Mouse (Mus musculus) cerebellum, adult 11 months (tissue): ENCODE data around the gene Dusp7.

Experiments
- DNase-seq: peaks from one replicate; pipeline ENCODE4 v3.0.0; 2022

Gene Dusp7

GRCm38 (mm10) chr9:106368112-106368717 lies at the start of gene Dusp7:
TSS of gene Dusp7 (plus strand) at chr9:106368632.
- DNase-seq = peak; percentile 82

GRCm38 (mm10) chr9:106319095-106319494 lies 49.3 kb upstream of the Dusp7 start:
- no peak for DNase-seq

DNA sequence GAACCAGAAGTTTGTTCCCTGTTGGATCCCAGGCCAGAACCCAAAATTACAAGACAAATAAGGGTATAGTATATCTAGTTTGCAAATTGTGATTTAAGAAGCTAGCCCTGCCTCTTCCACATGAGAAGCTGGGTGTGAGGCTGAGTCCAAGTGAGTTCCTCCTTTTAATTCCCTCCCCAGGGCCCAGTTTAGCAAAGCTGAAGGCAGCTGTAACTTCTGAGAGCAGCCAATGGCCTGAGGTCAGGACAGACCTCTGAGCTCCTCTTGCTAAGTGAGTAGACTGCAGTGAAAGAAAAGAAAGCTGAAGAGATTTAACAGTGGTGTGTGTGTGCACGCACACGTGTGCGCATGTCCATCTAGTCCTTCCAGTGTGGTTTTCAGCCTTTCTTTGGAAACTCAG lies 45.9 kb upstream of the Dusp7 start:
- DNase-seq = no peak

- no peak for DNase-seq
Observed at GRCm38 (mm10) chr9:106326241-106326640, 42.2 kb upstream of the Dusp7 start.

GRCm38 (mm10) chr9:106327125-106327809 lies 41.2 kb upstream of the Dusp7 start:
- no peak for DNase-seq

DNA sequence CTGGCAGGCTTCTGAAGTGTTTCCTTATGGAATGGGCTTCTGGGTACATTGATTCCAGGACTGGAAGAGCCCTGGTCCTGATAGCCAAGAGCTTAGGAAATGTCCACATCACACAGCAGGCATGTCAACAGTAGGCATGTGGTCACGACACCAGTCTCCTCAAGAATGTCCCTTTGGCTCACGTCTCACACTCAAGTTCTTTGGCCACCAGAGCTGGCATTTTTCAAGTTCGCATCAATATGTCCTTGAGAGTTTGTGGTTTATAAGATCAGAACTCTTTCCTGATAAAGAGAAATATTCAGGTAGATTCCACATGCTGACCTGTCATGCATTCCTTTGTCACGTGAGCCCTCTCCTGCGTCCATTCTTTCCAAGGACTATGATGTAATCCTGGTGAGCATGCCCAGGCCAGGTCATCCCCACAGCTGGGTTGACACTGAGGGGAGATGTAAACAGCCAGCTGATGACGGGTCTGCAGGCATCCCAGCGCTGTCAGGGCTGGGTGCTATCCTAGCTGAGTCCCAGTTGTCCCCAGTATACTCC lies 40.3 kb upstream of the Dusp7 start:
- no peak for DNase-seq

DNA sequence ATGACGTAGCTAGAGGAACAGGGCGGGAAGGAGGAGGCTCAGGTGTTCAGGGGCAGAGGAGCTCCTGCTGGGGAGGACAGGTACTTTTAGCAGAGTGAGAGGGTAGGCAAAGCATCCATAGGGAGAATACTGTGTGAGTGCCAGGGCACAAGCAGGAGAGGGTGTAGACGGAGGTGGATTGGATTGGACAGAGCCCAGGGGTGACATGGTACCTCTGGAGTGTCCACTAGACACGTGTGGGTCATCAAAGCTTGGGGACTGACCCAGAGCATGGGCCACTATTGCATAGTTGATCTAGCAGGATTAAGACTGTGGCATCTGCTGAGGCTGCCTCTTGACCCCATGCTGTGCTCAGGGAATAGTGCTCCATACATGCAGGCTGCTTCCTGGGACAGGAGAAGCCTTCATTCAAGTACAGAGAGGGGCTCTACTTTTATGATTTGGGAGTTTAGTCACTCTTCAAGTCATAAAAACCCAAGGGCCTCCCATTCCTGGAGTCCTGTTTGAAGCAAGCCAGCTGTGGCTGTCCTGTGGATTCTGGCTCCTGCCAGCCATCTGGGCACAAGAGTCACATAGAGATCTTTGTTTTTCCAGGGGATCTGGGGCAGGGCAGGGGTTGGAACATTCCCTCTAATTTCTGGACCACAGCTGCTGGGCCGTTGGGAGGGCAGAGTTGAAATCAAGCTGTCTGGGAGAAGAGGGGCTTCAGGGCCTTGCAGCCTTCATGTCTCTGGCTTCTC lies 39.5 kb upstream of the Dusp7 start:
- no peak for DNase-seq

GRCm38 (mm10) chr9:106332746-106333145 lies 35.7 kb upstream of the Dusp7 start:
- DNase-seq = no peak

DNA sequence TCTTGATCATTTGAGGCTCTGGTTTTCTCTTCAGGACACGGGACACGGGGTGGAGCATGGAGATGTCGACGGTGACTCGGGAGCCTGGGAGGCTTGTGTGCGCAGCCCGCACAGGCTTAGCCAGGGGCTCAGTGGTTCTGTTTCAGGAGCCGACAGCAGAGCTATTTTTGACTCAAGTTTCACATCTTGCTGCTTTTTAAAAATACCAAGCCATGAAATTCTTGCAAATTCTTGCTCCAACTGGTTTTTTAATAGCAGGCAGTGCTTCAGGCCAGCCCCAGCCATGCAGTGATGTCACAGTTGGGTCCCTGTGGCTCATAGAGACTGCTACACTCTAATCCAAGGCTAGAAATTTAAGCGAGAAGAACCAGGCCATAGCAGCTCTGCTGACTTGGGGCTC lies 30.8 kb upstream of the Dusp7 start:
- no peak for DNase-seq

DNA sequence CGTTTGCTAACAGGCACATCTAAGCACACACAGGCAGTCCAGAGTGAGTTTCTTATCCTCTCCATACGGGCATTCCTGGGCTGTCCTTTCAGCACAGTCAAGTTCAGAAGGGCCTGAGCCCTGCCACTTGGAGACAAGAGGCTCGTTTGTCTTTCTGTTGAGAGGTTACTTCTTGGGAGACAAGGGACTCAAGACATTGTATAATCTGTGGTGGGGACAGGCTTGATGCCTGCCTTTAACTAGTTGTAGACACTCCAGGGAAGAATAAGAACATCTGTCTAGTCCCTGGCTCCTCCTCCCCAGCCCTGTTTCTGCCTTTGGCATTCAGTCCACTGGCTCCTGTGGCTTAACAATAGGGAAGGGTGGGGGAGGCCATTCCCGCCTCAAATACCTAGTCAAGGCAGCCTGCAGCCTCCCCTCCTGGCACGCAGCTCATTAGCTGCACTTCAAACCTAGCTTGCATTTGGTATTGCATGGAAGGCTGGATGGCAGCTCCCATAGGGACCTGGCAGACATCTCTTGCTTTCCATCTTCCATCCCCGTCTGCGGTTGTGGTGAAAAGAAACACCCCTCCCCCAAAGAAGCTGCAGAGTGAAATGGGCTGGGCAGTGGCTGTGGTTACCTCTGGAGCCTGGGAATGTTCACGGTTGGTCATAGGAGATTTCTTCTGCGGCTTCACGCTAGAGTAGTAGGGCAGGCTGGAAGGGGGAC lies 29.8 kb upstream of the Dusp7 start:
- DNase-seq = no peak

DNA sequence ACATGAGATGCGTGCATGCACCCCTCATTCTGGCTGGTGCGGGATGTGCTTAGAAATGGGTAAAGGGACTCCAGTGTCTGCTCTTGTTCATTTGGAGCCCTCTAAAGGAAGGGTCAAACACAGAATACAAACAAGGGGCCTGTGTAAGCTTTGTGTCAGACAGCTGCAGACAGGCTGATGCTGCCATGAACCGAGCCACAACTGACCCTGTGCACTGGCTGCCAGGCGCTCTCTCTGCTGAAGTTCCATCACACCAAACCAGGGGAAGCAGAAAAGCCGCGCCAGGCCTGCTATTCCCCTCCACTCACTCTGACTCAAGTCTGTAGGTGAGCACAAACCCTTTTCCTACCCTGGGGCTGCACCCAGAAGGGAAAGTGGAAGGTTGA lies 29.3 kb upstream of the Dusp7 start:
- DNase-seq = no peak

DNA sequence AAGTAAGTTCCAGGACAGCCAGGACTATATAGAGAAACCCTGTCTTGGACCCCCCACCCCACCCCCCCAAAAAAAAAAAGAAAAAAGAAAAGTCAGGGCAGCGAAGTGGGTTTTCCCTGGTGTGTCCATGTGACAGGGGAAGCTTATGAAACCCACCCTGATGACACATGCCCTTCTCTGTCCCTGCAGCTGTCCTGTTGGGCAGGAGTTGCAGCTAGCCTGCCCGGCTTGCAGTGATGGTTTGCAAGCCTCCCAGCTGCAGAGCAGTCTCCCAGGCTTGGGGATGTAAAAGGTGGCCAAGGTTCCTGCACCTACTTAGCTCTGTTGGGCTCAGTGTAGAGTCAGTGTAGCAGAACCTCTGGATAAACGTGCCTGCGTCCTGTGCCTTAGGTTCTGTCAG lies 28.7 kb upstream of the Dusp7 start:
- DNase-seq = no peak

DNA sequence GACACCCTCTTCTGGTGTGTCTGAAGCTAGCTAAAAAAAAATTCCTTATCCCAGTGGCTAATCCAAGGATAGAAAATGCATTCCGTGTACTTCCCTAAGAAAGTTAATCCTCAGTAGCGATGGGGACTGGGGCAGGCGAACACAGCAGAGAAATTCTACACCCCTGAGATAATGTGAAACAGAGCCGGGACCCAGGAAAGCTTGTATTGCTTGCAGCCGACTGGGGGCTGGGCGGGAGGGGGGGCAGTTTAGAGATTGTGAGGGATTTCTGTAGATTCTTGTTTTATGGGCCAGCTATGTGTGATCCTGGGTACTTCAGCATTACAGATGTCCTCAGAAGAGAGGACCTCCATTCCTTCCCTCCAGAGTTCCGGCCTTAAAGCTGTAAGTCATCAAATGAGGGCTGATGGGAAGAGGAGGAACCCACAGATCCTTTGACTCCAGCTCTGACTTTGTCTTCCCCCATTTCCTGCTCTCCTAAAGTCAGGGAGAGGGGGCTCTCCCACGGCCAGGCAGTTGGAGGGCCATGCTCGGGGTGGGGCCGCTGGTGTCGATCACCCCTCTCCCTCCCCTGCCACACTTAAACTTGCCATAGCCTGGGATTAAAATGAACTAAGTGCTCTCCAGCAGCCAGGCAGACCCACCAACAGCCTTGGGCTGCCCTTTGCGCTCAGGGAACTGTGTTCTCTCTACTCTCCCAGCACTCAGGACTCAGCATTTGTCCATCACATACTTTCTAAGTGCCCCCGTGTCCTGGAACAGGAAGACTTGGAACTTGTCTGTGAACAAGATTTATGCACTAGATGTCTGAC lies 27.7 kb upstream of the Dusp7 start:
- no peak for DNase-seq

DNA sequence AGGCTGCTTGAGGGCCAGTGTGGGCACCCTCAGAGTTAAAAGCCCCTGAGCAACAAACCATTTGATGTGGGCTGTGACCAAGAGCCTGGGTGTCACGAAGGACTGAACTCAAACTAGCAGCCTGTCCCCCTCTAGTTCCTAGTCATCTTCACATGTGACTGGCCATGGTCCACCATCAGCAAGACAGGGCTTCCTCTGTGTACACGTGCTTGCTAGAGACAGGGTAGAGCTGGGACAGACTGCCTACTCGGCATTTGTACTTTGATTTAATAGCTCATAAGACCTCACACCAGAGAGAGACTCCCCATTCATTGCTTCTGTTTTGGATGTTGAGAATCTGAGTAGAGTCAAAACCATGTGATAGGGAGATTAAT lies 27.1 kb upstream of the Dusp7 start:
- DNase-seq = no peak

DNA sequence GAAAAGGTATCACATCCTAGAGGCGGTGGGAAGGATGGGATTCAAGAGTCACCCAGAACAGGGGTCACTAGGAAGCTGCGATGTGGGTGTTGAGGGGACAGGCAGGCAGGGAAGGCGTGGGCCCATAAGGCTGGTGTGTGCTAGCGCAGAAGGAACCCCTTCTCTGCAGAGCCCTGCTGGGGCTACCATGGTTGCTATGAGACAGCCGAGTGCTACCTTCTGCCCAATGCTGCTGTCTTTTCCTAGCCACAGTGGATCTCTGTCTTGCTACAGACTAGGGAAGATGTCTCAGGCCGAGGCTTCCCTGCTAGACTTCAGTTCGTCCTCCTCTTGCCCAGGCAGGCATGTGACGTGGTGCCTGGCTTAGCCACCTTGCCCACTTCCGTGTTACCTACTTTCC lies 25.9 kb upstream of the Dusp7 start:
- no peak for DNase-seq

- DNase-seq = peak; percentile 33
Observed at GRCm38 (mm10) chr9:106345167-106345566, 23.3 kb upstream of the Dusp7 start.

DNA sequence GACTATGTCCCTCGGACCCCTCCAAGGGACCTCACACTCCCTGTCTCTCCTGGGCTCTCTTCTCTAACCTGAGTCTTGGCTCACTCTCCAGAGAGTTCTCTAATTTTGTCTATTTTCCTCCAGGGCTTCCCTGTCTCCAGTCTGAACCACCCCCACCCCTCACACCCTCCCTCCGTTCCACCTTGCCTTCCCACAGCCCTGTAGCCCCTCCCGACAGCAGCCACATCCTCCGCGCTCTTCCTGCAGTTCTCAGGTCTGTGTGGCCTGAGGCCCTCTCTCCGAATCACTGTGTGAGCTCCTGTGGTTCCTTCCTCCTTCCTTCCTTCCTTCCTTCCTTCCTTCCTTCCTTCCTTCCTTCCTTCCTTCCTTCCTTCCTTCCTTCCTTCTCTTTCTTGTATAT lies 22.8 kb upstream of the Dusp7 start:
- DNase-seq = no peak

DNA sequence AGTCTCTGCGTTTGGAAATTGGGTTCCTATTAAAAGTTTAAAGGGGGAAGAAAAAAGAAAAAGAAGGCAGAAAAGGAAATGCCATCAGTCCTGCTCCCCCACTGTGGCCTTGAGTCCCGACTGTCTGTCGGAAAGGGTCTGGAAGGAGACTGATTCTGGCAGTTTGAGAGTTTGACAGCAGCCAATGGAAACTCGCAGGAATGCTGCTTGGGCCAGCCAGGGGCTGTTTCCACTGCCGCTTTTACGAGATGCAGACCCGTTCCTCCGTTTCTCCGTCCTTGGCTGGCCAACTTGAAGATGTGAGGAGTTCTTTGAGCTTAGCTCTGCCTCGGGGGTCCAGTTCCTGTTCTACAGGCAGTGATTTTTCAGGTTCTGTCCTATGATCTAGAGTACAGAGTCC lies 20.2 kb upstream of the Dusp7 start:
- DNase-seq = no peak

DNA sequence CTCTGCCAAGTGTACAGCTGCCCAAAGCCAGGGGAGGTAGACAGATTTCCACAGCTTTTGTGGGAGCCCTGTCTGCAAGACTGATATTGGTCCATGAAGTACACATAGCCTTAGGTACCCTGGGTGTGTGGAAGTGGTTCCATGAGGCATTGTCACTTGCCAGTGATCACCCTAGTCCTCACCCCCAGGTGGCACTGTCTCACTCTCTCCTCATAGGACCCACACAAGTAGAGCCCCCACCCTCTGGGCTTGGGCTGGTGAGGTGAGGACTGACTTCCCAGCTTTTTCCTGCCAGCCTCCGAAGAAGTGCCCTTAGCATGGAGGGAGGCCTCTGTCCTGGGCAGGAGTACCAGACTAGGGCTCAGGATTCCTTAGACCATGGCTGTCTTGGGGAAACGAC lies 19.4 kb upstream of the Dusp7 start:
- DNase-seq = no peak

DNA sequence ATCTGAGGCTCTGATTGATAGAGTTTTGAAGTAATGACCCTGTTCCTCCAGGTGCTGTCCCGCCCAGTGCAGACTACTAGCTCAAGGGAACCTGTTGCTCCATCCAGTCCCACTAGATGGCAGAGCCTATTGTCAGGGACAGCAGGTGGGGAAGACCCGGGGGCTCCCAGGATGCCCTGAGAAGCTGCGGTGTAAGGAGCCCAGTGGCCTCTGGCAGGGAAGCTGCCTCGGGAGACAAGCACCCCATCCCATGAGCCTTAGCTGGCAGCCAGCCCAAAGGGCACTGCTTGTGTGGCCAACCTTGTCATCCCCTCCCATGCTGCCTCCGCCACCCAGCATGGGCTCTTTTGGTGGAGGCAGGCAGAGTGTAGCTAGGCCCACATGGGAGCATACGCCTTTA lies 17.3 kb upstream of the Dusp7 start:
- DNase-seq = no peak

DNA sequence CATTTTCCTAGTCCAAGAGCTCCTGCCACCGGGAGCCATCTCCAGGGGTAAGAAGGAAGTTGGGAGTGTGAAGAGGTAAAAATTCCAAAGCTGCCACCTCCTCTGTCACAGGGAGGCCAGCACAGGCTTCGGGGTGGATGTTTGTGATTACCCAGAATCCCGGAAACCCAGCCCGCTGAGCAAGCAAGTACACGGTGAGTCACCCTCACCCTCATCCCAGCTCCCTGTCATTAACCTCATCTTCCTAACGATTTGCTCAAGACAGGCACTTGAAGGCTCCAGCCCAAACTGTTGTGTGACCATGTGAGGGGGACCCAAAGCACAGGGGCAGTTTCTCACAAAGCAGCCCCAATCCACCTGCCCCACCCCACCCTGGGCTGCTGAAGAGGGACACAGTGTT lies 14.7 kb upstream of the Dusp7 start:
- no peak for DNase-seq

GRCm38 (mm10) chr9:106354810-106355209 lies 13.6 kb upstream of the Dusp7 start:
- DNase-seq = no peak
